Mouse (Mus musculus) liver, embryonic 13.5 days (tissue): ENCODE measurements at regions not wholly inside any gene's neighbourhood (a gene's known extent, or its start where the extent isn't known, plus 50 kb on each side); places are given as distances from the start of the nearest gene placed in this dataset.

Source experiments
- ATAC-seq: fragments of 200-750 bp; cut with Nextera tagmentation; 2 replicates; pipeline ENCODE4 v1.8.0; 2017; ENCODE audit warnings: low read depth, mild to moderate bottlenecking, moderate number of reproducible peaks, moderate library complexity
- DNase-seq: peaks from one replicate; pipeline ENCODE4 v3.0.0; 2022
- H3K27ac ChIP-seq: fragments of 300-500 bp; sonication (generic); 2 replicates; pipeline ENCODE4 v1.5.1; 2015; ENCODE audit warnings: moderate library complexity, mild to moderate bottlenecking, inconsistent platforms
- H3K27me3 ChIP-seq: fragments of 300-500 bp; sonication (generic); 2 replicates; pipeline ENCODE4 v1.6.1; 2015; ENCODE audit warnings: mild to moderate bottlenecking, inconsistent platforms
- H3K36me3 ChIP-seq: fragments of 300-500 bp; sonication (generic); 2 replicates; pipeline ENCODE4 v1.6.1; 2015; ENCODE audit warnings: mild to moderate bottlenecking, inconsistent platforms
- H3K4me1 ChIP-seq: fragments of 300-500 bp; sonication (generic); replicated peaks from 2 replicates; pipeline ENCODE4 v1.6.1; 2015; ENCODE audit warnings: inconsistent platforms
- H3K4me2 ChIP-seq: fragments of 300-500 bp; sonication (generic); 2 replicates; pipeline ENCODE4 v1.6.1; 2015; ENCODE audit warnings: inconsistent platforms, mild to moderate bottlenecking, moderate library complexity
- H3K4me3 ChIP-seq: fragments of 300-500 bp; sonication (generic); replicated peaks from 2 replicates; pipeline ENCODE4 v1.5.1; 2015; ENCODE audit warnings: mild to moderate bottlenecking, inconsistent platforms
- H3K9ac ChIP-seq: fragments of 300-500 bp; sonication (generic); 2 replicates; pipeline ENCODE4 v1.6.1; 2015; ENCODE audit warnings: mild to moderate bottlenecking, inconsistent platforms
- H3K9me3 ChIP-seq: fragments of 300-500 bp; sonication (generic); replicated peaks from 2 replicates; pipeline ENCODE4 v1.6.1; 2016; ENCODE audit warnings: inconsistent platforms
- WGBS: fragments of 180-500 bp; shearing (Covaris S2); methylation state at CpG from one replicate; pipeline ENCODE4 v1.1.7; 2015; ENCODE audit not compliant: insufficient replicate concordance; 5-methylcytosine and 5-hydroxymethylcytosine counted together

DNA sequence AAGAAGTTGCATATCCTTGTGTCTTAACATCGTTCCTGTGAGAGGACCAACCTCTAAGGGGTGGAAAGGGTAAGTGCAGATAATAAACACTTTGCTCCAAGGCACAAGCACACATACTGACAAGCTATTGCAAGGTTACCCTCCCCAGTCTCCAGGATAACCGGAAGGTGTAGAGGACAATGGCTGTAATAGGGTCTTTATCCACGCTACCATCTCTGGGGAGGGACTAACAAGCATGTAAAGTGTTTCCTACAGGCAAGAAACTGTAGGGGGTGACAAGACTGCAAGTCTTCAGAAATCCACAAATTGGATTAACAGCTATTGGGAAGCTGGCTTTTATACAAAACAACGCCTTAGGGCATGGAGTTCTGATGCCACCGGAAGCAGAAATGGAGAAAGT lies 197.5 kb upstream of the Chl1 start:
- no peak overlapping the region for H3K27ac ChIP-seq
- ATAC-seq (no peak), DNase-seq (no peak)
- no peaks in the 10 kb centered on the region for H3K4me1 ChIP-seq
- H3K27me3 ChIP-seq: no peaks in the 10 kb centered on the region
- WGBS: 74% methylated on average over 5 of the region's 5 CpGs
- H3K9me3 ChIP-seq: no peaks in the 10 kb centered on the region
- no peaks in the 10 kb centered on the region for H3K36me3 ChIP-seq
- H3K9ac ChIP-seq: no peak overlapping the region
- no peak overlapping the region for H3K4me3 ChIP-seq
- no peak overlapping the region for H3K4me2 ChIP-seq

DNA sequence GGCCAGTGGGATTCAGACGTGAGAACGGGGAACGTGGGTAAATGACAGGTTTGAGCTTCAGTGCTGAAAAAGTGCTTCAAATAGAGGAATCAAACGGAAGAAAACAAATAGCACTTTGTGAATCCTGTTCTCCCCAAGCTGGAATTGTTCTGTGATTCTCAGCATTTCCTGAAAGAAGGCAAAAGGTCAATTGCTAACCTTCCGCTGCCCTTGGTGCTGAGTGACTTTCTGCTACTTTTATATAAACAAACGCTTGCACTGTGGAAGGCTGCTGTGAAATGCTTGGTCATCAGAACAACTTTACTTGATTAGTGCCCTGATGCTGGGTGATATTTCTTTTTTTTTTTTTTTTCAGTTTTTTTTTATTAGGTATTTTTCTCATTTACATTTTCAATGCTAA lies 192.3 kb upstream of the Chl1 start:
- no peak overlapping the region for H3K4me2 ChIP-seq
- no peaks in the 10 kb centered on the region for H3K9me3 ChIP-seq
- no peak overlapping the region for H3K4me3 ChIP-seq
- DNase-seq (no peak), ATAC-seq (no peak)
- H3K27ac ChIP-seq: no peak overlapping the region
- WGBS: 63% methylated on average over 6 of the region's 6 CpGs
- no peaks in the 10 kb centered on the region for H3K4me1 ChIP-seq
- no peak overlapping the region for H3K9ac ChIP-seq
- no peaks in the 10 kb centered on the region for H3K27me3 ChIP-seq
- no peaks in the 10 kb centered on the region for H3K36me3 ChIP-seq

DNA sequence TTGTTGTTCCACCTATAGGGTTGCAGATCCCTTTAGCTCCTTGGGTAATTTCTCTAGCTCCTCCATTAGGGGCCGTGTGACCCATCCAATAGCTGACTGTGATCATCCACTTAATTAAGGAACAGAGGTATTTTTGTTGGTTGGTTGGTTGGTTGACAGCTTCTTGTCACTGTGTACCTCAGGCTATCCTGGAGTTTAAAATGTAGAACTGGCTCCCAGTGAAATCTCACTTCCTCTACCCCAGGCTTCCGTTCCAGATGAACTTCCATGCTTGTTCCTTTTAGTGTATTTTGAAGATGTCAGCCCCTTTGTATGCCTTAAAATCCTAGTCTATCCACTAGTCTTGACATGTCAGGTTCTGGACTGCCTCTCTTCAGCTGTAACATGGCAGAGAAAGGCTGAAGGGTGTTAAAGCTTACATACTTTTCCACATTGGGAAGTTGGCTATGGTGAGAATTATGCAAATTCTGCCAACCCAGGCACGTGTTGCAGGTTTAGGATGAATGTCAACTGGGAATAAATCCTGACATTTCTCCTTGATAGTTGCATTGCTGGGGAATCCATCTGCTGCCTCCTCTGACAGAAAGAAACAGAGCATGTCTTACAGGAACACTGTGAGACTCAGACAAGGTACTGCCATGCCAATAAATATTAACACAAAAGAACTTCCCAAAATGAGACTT lies 191.6 kb upstream of the Chl1 start:
- H3K27ac ChIP-seq: no peak overlapping the region
- H3K27me3 ChIP-seq: no peaks in the 10 kb centered on the region
- H3K4me1 ChIP-seq: no peaks in the 10 kb centered on the region
- H3K9ac ChIP-seq: no peak overlapping the region
- H3K4me2 ChIP-seq: no peak overlapping the region
- H3K9me3 ChIP-seq: no peaks in the 10 kb centered on the region
- no peak overlapping the region for H3K4me3 ChIP-seq
- DNase-seq (no peak), ATAC-seq (no peak)
- 64% methylated on average over 3 of the region's 3 CpGs for WGBS
- H3K36me3 ChIP-seq: no peaks in the 10 kb centered on the region

DNA sequence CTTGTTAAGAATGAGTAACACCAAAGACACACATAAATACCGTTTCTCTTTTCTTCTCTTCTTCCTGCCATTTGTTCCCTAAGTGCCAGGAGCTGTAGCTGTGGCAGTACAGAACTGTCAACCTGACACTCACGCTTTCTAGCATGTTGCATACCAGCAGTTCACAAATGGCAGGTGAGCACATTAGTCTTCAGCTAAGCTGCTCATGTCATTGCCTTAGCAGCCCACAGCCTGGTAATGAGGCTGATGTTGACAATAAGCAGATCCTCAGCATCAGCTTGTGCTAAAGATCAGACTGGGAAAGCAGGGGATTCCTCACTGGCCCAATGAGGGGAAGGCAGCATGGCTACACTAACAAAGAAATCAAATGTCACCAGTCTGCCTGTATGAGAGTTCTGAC lies 190.4 kb upstream of the Chl1 start:
- H3K9me3 ChIP-seq: no peaks in the 10 kb centered on the region
- ATAC-seq: no peak
- no peak overlapping the region for H3K4me3 ChIP-seq

DNA sequence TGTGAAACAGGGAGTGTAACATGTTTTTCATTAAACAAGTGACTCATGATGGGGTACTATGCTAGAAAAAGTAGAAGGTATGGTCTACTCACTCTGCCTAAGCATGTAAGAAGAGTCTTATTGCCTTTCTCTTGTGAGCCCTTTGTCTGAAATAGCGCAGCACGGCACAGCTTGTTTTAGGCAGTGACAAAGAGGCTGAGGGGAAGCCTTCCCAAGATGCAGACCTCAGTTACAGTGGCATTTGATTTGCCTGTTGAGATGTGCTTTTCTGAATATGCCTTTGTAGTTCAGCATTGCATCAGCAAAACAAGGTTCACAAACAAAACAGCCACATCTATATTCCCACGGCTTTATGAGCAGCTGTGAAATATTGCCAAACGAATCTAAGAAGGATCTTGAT lies 189.8 kb upstream of the Chl1 start:
- Histone ChIP-seq H3K4me1 (no peaks in the 10 kb centered on the region), H3K9ac (no peak overlapping the region), H3K4me2 (no peak overlapping the region), H3K4me3 (no peak overlapping the region), H3K27ac (no peak overlapping the region), H3K27me3 (no peaks in the 10 kb centered on the region), H3K9me3 (no peaks in the 10 kb centered on the region), H3K36me3 (no peaks in the 10 kb centered on the region)
- 73% methylated on average over 4 of the region's 4 CpGs for WGBS
- ATAC-seq (no peak), DNase-seq (no peak)

More for the DNA sequence above, 190.4 kb upstream of the Chl1 start:
- Histone ChIP-seq H3K27me3 (no peaks in the 10 kb centered on the region), H3K4me1 (no peaks in the 10 kb centered on the region), H3K4me2 (no peak overlapping the region), H3K9ac (no peak overlapping the region), H3K27ac (no peak overlapping the region), H3K36me3 (no peaks in the 10 kb centered on the region)
- 47% methylated on average over 2 of the region's 2 CpGs for WGBS
- no peak for DNase-seq

DNA sequence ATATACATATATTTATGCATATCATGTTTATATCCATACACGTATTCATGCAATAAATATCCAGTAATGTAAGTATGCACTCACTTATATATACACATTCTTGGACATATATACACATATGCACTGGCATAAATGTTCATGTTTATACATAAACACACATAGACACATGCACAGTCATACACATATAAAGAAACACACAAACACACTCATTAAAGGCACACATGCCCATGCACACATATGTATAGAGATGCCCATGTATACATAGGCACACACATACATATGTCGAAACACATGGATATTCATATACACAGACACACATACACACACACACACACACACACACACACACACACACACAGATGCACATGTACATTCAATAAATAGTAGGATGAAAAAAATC lies 189.3 kb upstream of the Chl1 start:
- Histone ChIP-seq H3K9ac (no peak overlapping the region), H3K9me3 (no peaks in the 10 kb centered on the region), H3K36me3 (no peaks in the 10 kb centered on the region), H3K27ac (no peak overlapping the region), H3K4me1 (no peaks in the 10 kb centered on the region), H3K4me2 (no peak overlapping the region), H3K4me3 (no peak overlapping the region), H3K27me3 (no peaks in the 10 kb centered on the region)
- WGBS: 69% methylated on average over 2 of the region's 2 CpGs
- DNase-seq: no peak
- no peak for ATAC-seq

DNA sequence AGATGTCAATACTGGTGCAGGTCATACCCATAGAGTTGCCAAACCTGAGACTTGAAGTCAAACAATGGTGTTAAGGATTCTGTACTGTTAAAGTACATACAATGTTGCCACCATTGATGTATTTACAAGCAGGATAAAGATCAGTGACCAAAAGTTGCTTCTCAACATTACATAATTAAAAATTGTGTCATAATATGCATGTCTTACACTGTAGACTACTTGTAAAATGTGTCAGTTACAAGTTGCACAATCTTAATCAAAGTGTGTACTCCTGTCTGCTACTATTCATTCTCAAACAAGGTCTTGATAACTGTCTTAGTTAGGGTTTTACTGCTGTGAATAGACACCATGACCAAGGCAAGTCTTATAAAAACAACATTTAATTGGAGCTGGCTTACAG lies 187.9 kb upstream of the Chl1 start:
- Histone ChIP-seq H3K4me3 (no peak overlapping the region), H3K4me1 (no peaks in the 10 kb centered on the region), H3K27ac (no peak overlapping the region), H3K9ac (no peak overlapping the region), H3K27me3 (no peaks in the 10 kb centered on the region), H3K9me3 (no peaks in the 10 kb centered on the region), H3K36me3 (no peaks in the 10 kb centered on the region), H3K4me2 (no peak overlapping the region)
- DNase-seq: no peak
- no peak for ATAC-seq

DNA sequence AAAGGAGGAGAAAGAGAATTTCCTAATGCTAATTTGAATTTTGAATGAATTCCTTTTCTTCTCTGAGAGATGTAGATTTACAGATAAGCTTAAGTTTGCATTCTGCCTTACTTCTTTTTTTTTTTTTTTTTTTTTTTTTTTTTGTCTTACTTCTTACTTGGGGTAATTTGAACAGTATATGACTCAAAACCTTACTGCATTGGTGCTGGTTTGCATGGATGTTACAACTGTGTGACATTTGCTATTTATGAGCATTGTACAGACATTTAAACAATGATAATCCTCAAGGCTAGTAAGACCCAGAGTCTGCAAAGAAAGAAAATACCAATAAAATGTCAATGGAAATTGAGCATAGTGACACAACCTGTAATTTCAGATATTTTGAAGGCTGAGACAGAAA lies 174.7 kb upstream of the Chl1 start:
- DNase-seq: no peak
- Histone ChIP-seq H3K9me3 (no peaks in the 10 kb centered on the region), H3K36me3 (no peaks in the 10 kb centered on the region), H3K4me1 (no peaks in the 10 kb centered on the region), H3K27me3 (no peaks in the 10 kb centered on the region), H3K4me3 (no peak overlapping the region), H3K27ac (no peak overlapping the region), H3K4me2 (no peak overlapping the region), H3K9ac (no peak overlapping the region)
- no peak for ATAC-seq

DNA sequence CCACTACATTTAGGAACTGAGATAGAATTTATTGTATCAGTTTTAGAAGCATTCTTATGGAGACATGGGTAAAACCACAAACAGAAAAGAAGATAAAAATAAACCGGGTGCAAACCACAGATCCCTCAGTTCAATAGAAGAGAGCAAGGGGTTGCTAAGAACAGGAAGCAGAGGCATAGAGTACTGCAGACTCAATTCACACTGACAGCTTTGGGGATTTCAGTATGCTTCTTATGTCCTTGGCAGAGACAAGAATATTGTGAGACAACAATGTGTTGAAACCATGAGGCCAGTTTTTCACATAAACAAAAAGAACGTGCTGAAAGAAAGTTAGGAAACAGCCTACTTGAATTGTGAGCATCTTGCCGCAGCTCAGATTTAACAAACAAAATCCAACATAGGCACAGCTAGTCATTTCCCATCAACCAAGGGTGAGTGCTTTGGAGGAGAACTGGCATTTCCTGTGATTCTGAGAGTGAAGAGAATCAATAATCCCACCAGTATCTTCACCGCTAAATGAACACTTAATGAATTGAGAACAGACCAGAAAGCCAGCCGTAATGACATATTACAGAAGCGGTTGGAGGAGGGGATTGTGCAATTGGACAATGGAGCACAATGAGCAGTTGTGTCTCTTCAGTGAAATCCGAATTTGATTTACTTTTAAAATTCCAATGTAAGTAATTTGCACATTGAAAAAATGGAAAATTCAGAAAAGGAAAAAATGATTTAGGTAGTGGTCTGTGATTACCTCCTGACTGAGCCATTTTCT lies 170.2 kb upstream of the Chl1 start:
- ATAC-seq: no peak
- Histone ChIP-seq H3K36me3 (no peaks in the 10 kb centered on the region), H3K9me3 (no peaks in the 10 kb centered on the region), H3K4me3 (no peak overlapping the region), H3K4me2 (no peak overlapping the region), H3K27ac (no peak overlapping the region), H3K27me3 (no peaks in the 10 kb centered on the region), H3K4me1 (no peaks in the 10 kb centered on the region), H3K9ac (no peak overlapping the region)
- 20% methylated on average over 7 of the region's 7 CpGs for WGBS
- DNase-seq: no peak

DNA sequence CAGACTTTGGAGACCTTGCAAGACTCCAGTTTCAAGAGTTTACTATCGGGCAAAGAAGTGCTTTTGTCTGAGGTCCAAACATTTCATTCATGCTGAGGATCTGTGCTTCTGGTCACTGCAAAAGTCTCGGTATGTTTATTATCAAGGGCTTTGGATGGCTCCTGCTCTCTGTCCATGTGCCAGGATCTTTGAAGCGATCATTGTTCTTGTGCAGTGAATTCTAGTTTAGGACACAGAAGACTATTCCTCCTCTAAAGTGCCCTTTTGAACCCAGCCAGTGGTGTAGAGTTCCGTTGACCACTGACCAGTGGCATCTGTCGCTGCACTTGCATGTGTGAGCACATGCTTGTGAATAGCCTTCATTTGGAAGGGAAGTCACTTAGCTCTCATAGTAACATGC lies 166.9 kb upstream of the Chl1 start:
- H3K27ac ChIP-seq: no peak overlapping the region
- no peak overlapping the region for H3K9ac ChIP-seq
- 62% methylated on average over 5 of the region's 5 CpGs for WGBS
- H3K9me3 ChIP-seq: no peaks in the 10 kb centered on the region
- H3K4me2 ChIP-seq: no peak overlapping the region
- no peak for ATAC-seq
- no peak for DNase-seq
- no peaks in the 10 kb centered on the region for H3K4me1 ChIP-seq
- no peak overlapping the region for H3K4me3 ChIP-seq
- no peaks in the 10 kb centered on the region for H3K27me3 ChIP-seq
- no peaks in the 10 kb centered on the region for H3K36me3 ChIP-seq

DNA sequence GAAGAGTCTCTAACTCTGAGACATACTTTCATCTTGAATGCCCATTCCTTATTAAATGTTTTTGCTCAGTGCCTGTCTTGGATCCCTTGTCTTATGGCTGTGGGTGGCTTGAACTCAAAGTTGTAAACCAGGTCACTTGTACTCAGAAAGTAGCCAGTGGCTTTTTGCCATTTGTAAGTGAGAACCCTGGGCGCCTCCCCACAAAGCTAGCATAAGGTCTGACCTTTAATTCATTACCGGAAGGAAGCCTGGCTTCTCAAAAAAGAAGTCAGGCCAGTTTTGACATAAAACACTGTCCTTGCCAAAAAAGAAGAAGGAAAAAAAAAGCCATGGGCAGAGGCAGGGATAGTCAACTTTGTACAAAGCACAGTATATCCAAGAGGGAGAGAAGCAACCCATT lies 166.0 kb upstream of the Chl1 start:
- Histone ChIP-seq H3K9me3 (no peaks in the 10 kb centered on the region), H3K4me1 (no peaks in the 10 kb centered on the region), H3K27me3 (no peaks in the 10 kb centered on the region), H3K4me3 (no peak overlapping the region), H3K9ac (no peak overlapping the region), H3K36me3 (no peaks in the 10 kb centered on the region), H3K27ac (no peak overlapping the region), H3K4me2 (no peak overlapping the region)
- WGBS: 52% methylated on average over 2 of the region's 2 CpGs
- DNase-seq (no peak), ATAC-seq (no peak)

DNA sequence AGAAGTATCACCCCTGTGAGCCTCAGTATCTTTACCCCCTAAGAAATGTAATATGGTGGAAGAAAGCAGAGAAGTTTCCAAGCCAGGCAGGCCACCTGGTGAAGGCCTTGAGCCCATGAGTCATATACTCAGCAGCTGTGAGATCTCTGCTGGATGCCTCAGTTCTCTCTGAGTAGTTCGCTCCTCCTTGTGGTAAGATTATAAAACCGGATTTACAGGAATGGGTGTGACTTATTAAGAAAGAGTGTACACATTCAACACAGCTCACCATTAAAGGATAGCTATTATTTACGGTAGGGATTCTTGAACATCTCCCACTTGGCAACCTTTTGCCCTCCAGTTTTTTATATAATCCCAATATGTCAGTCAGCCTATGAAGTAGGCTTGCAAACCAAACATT lies 165.2 kb upstream of the Chl1 start:
- DNase-seq (no peak), ATAC-seq (no peak)
- Histone ChIP-seq H3K27me3 (no peaks in the 10 kb centered on the region), H3K36me3 (no peaks in the 10 kb centered on the region), H3K27ac (no peak overlapping the region), H3K9ac (no peak overlapping the region), H3K9me3 (no peaks in the 10 kb centered on the region), H3K4me3 (no peak overlapping the region), H3K4me2 (no peak overlapping the region), H3K4me1 (no peaks in the 10 kb centered on the region)
- 72% methylated on average over 3 of the region's 3 CpGs for WGBS
